Mouse (Mus musculus) ES-E14 (cell line): ENCODE data around the gene Tmem253.

Experiments used
- CHD2 ChIP-seq: IDR thresholded peaks from 2 replicates; pipeline ENCODE4 v1.6.1; 2014; ENCODE audit warnings: mild to moderate bottlenecking, low read depth, low read length, inconsistent platforms
- HCFC1 ChIP-seq: IDR thresholded peaks from 2 replicates; pipeline ENCODE4 v1.6.1; 2012; ENCODE audit warnings: low read length, inconsistent platforms, borderline replicate concordance; ENCODE audit not compliant: insufficient read depth
- MAFK ChIP-seq: IDR thresholded peaks from 2 replicates; pipeline ENCODE4 v1.6.1; 2014; ENCODE audit warnings: mild to moderate bottlenecking, low read depth, low read length, inconsistent platforms; ENCODE audit not compliant: insufficient read depth
- ZC3H11A ChIP-seq: IDR thresholded peaks from 2 replicates; pipeline ENCODE4 v1.6.1; 2012; ENCODE audit warnings: low read depth, mild to moderate bottlenecking, inconsistent platforms, low read length, borderline replicate concordance
- ZNF384 ChIP-seq: IDR thresholded peaks from 2 replicates; pipeline ENCODE4 v1.6.1; 2012; ENCODE audit warnings: low read depth, low read length, inconsistent platforms

DNA sequence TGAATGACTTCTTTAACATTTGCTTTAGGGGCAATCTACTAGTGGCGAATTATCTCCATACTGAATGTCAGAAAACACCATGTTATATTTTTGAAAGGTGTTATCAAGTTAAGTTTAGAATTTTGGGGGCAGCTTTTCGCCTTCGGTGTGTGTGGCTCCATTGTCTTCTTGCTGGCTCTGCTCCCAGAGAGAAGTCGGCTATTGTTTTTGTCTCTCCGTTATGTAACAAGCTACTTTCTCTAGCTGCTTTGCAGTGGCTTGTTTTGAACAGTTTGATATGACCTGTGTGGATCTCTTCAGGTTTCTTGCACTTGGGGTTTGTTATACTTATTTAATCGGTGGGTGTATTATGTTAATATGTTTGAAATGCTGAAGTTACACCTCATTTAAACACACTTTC lies 28.0 kb downstream of the Tmem253 start:
- TF ChIP-seq CHD2 (no peak), ZC3H11A (no peak), ZNF384 (no peak), MAFK (no peak), HCFC1 (no peak)
